10 mouse cellular contexts compared by ENCODE assay signal in genomic region chr9:43965171-43965570, GRCm38 (mm10).
"Had no signal": no experiment of that assay in that cellular context is flagged by ENCODE, and none has a peak within 500 bp of the region (broad histone marks: within the 10 kb centered on the region; RNA-seq: fewer than 3 reads in every experiment).

No protein-coding gene starts in this region.

- DNase-seq: embryo, embryonic 11 days; forebrain, postnatal 0 days; gastrocnemius, adult 2 months; gastrocnemius, postnatal 10 days; gastrocnemius, postnatal 14 days; gastrocnemius, postnatal 25 days; gastrocnemius, postnatal 36 days; heart, adult 11 months; heart, adult 18-20 months; heart, adult 2 months had no signal
